Mouse (Mus musculus) T-helper 2 cell (primary cell): ENCODE results near the gene Gm21915.

Experiments used
- in situ Hi-C: fragments of 300-600 bp; cut with MboI, MseI; formaldehyde crosslinking; loops from one replicate; pipeline ENCODE4 v1.15.1; 2025; ENCODE audit warnings: high pct_unique_total_duplicates

The Gm21915 gene

GRCm38 (mm10) chr9:40666190-40666803, 4.1 kb upstream of the Gm21915 start:
- in situ Hi-C loops = no loop called here

- in situ Hi-C loops = no loop called here
Measured at GRCm38 (mm10) chr9:40671323-40671930, 1.0 kb downstream of the Gm21915 start.

DNA sequence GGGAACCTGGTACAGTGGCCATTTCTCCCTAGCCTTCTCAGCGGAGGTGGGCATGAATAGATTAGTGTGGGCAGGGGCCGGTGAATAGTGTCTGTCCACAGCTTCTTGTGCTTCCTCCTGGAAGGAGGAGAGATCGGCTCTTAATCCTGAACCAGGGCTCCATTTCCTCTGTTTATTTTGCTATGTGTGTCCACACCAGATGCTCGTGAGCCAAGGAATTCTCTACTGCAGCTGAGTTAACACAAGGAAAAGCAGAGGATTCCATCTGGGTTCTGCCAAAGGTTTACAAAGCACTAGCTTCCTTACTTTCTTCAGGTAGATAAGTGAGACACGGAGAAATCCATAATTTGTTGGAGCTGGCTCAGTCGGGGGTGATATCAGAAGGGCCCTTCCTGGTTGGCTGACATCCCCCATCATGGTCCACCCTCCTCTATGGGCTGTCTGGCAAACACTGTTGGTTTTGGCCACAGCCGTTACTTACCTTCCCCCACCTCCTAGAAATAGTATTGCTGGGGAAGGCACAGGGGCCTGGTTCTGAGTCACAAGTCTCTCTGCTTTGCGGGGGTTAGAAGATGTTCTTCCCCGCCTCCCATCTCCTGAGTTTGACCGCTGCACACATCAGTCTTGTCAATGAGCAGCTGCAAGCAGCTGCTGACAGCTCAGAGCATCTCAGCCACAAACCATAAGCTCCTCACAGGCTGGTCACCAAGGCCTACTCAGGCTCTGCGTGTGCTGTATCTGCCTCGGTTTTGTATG, 5.0 kb downstream of the Gm21915 start:
- in situ Hi-C loops = no loop called here

DNA sequence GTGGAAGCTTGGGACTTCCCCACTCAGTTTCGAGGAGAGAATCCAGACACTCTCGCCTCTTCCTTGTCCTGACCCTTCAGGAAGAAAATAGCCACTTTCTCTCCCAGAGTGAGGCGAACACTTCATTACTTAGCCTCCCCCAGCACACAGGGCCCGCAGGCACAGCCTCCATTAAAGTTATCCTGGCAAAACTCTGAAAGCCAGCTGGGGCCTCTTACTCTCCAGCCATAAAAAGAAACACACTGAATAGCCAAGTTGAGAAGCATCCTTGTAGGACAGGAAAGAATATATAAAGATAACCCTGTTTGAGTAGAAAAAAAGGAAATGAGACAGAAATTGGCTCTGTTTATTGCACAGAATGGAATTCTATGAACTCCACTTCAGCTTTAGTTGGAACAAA, 8.2 kb downstream of the Gm21915 start:
- in situ Hi-C loops = no loop called here

- in situ Hi-C loops = no loop called here
Measured at GRCm38 (mm10) chr9:40685801-40686420, 15.5 kb downstream of the Gm21915 start, which contains the start of gene Clmp. TSS of gene Clmp (plus strand) at chr9:40685962.

DNA sequence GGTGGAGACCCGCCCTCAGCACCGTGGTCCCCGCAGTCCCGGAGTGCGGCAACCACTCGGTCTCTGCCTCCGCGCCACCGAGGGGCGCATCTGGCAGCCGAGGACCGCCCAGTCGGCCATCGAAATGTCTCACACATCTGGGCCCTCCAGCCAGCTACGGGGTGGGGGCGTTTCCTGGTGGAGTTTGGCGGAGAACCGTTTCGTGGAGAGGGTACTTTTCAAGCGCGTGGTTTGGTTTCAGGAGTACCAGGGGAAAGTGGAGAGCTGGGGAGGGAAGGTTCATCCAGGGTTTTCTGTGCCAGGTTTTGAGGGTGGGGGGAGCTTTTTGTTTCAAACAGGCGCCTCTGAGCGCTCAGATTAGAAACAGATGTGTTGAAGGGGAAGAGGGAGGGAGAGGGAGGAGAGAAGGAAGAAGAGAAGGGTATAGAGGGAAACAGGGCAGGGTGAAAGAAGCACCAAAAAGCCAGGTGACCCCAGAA, 16.0 kb downstream of the Gm21915 start:
- in situ Hi-C loops = no loop called here

- in situ Hi-C loops = no loop called here
Measured at GRCm38 (mm10) chr9:40687053-40687452, 16.6 kb downstream of the Gm21915 start.

- in situ Hi-C loops = no loop called here
Measured at GRCm38 (mm10) chr9:40687553-40687952, 17.1 kb downstream of the Gm21915 start.

DNA sequence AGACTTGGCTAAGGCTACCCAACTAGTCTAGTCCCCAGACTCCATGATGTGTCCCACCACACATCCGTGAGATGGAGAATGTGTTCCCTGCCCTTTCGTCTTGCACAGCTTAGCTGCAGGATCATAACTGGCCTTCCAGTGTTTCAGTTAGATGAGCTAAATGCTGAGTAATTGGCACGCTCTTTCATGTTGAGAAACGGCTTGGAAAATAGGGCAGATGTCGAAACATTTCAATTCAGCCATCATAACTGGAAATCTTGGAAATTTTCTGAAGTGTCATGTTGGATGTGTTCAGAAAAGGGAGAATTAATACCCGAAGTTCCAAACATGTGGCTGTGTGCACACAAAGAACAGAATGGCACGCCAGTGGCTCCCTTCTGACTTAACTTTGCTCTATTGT, 20.1 kb downstream of the Gm21915 start:
- in situ Hi-C loops = no loop called here

DNA sequence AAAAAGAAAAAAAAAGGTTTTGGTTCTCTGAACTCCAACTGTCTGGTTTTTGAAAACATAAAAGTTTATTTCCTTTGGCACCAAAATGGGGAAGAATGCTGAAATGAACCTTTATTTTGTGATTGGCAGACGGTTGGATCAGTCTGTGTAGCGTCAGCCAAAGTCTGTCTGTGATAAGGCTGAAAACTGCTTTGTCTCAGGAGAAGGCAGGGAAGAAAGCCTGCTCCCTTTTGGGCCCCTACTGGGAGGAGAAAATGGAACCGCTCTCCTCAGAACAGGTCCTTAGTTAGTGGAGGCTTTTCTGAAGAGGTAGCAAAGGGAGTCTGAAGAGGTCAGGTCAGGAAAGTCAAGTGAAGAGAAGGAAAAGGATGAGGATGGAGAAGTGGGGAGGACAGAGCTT, 22.6 kb downstream of the Gm21915 start:
- in situ Hi-C loops = no loop called here

GRCm38 (mm10) chr9:40693768-40694167, 23.4 kb downstream of the Gm21915 start:
- in situ Hi-C loops = no loop called here

DNA sequence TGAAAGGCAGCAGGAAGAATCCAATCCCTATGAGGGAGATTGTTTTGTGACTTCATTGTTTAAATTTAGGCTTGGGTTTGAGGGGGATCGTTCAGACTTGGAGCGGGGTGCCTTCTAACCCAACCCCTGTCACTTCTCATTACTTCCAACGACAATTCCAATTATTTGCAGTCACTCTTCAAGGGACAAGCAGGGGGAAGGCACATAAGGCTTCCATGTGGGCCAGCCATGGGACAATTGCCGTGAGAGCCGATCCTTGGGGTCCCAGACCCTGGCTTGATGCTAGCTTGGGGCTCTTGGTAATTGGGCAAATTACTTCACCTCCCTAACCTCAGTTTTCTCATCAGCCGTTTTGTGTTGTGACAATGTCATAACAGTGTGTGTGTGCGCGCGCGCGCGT, 23.9 kb downstream of the Gm21915 start:
- in situ Hi-C loops = no loop called here

DNA sequence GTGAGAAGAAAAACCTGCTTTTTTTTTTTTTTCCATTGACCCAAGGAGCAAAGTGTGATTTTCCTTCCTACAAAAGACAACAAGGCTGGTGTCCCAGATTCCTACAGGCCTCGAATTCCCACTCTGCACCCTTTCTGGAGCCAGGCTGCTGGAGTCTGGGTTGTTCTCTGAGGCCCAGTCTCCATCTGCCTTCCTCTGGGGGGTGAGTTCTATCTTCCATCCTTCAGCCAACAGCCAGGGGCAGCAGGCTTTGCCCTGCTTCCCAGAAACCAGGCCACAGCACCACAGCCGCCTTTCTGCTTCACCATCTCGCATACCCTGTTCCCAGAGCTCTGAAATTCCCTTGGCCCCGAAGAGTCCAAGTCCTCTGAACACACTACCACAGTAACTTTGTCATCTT, 25.7 kb downstream of the Gm21915 start:
- in situ Hi-C loops = no loop called here

- in situ Hi-C loops = no loop called here
Measured at GRCm38 (mm10) chr9:40699194-40699593, 28.8 kb downstream of the Gm21915 start.

DNA sequence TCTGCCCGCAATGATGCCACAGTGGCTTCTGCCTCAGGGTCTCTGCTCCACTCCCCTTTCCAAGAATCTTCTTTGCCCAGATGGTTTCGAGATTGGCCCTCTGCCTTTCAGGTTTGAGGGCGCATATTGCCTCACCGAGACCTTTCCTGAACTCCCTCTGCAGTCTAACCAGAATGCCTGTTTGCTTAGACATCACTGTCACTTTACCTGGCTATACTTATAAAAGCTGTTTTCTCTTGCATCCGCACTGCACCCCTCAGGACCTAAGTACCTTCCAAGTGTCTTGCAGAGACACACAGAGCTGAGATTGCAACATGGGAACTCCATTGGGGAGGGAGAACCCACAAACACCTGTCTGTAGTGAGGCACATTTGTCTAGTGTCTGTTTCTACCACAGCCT, 29.8 kb downstream of the Gm21915 start:
- in situ Hi-C loops = no loop called here

- in situ Hi-C loops = no loop called here
Measured at GRCm38 (mm10) chr9:40704364-40705276, 34.2 kb downstream of the Gm21915 start.

DNA sequence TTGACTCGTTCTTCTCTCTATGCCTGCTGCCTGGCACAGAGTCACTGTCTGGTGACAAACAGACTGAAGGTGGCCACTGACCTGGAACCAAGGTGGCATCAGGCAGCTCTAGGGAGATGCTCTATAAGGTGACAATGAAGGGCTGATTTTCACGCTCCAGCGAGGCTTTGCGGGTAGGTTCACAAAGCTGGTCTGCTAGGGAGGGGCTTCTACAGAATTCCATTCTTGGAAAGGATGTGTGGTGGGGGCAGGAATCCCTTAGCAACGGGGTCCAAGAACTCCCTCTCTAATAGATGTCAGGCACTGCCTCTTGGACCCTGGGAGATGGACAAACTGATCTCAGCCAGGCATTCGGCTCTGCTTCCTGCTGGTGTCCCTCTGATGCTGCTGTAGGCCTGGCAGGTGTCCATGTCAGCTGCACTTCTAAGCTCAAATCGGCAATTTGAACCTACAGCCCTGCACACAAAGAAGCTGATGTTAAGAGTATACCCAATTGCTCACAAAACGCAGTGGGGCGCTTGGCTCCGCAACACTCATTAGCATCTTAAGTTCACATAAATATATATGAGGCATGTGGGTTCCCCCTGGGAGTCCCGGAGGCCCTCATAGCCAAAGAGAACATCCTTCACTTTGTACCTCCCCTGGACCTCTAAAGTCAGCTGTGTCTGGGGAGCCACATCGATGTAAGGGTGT, 38.2 kb downstream of the Gm21915 start:
- in situ Hi-C loops = no loop called here

GRCm38 (mm10) chr9:40709141-40709537, 38.7 kb downstream of the Gm21915 start:
- in situ Hi-C loops = no loop called here

- in situ Hi-C loops = no loop called here
Measured at GRCm38 (mm10) chr9:40709587-40709986, 39.2 kb downstream of the Gm21915 start.

DNA sequence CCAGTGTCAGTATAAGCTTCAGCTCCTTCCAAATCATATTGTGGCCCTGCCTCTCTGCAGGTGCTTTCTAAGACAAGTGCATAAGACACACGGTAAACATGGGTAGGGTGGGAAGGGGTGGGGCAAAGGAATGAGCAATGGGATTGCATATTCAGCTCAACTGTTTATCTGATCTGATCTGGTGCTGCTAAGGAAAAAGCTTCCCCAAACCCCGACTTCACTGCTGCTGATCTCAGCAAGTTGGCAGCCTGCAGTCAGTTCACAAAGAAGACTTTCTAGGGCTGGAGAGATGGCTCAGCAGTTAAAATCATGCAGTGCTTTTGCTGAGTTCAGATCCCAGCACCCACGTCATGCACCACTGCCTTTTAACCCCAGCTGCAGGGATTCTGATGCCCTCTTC, 39.6 kb downstream of the Gm21915 start:
- in situ Hi-C loops = no loop called here

DNA sequence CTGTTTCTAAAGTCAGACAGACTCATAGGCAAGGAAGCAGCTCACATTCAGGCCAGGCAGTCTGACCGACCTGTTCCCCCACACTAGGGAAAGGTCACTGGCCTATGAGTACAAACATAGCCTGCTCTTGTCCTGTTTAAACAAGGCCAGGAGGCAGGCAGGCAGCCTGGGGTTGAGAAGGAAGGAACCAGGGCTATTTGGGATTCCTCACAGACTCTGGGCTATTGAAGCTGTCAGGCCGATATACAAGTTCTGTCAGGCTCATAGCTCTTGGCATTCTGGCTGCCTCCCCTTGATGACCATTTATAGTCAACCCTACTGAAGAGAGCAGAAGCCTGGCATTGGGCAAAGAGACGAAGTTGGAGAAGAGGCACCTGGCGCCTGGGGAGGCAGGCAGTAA, 41.2 kb downstream of the Gm21915 start:
- in situ Hi-C loops = no loop called here
